Mouse (Mus musculus) heart, embryonic 15.5 days (tissue): ENCODE data around the gene Gpr39. TPM values are rescaled to one million over a fixed set of nuclear protein-coding genes. Genes with fewer than 3 reads are reported as not detected.

Experiments used
- ATAC-seq: fragments of 200-750 bp; cut with Nextera tagmentation; replicated peaks from 2 replicates; pipeline ENCODE4 v1.8.0; 2017; ENCODE audit warnings: low read depth, moderate TSS enrichment; ENCODE audit not compliant: insufficient number of reproducible peaks, insufficient read depth, low FRiP score
- H3K27ac ChIP-seq: fragments of 300-500 bp; sonication (generic); 2 replicates; pipeline ENCODE4 v1.5.1; 2015; ENCODE audit warnings: mild to moderate bottlenecking, inconsistent platforms
- H3K27me3 ChIP-seq: fragments of 300-500 bp; sonication (generic); 2 replicates; pipeline ENCODE4 v1.6.1; 2015; ENCODE audit warnings: inconsistent platforms
- H3K36me3 ChIP-seq: fragments of 300-500 bp; sonication (generic); 2 replicates; pipeline ENCODE4 v1.6.1; 2015; ENCODE audit warnings: mild to moderate bottlenecking, inconsistent platforms
- H3K4me1 ChIP-seq: fragments of 300-500 bp; sonication (generic); replicated peaks from 2 replicates; pipeline ENCODE4 v1.6.1; 2015; ENCODE audit warnings: inconsistent platforms
- H3K4me2 ChIP-seq: fragments of 300-500 bp; sonication (generic); 2 replicates; pipeline ENCODE4 v1.6.1; 2015; ENCODE audit warnings: inconsistent platforms, mild to moderate bottlenecking, moderate library complexity
- H3K4me3 ChIP-seq: fragments of 300-500 bp; sonication (generic); 2 replicates; pipeline ENCODE4 v1.5.1; 2015; ENCODE audit warnings: mild to moderate bottlenecking, inconsistent platforms
- H3K9ac ChIP-seq: fragments of 300-500 bp; sonication (generic); 2 replicates; pipeline ENCODE4 v1.6.1; 2015; ENCODE audit warnings: mild to moderate bottlenecking, inconsistent platforms
- H3K9me3 ChIP-seq: fragments of 300-500 bp; sonication (generic); replicated peaks from 2 replicates; pipeline ENCODE4 v1.6.1; 2016; ENCODE audit warnings: inconsistent platforms
- WGBS: fragments of 180-500 bp; shearing (Covaris S2); methylation state at CpG from one replicate; pipeline ENCODE4 v1.1.7; 2015; ENCODE audit warnings: mixed read lengths; 5-methylcytosine and 5-hydroxymethylcytosine counted together
- polyA plus RNA-seq: library from polyadenylated mRNA; unstranded; fragments of >200 nt; fragmentation: Nextera tagmentation; extraction: Ambion mirVana; gene quantifications from 2 replicates; pipeline ENCODE4 v1.2.1, GENCODE M21; 2015

The Gpr39 gene
- polyA plus RNA-seq, 1 experiment from 2014 or later = 0.69 TPM

DNA sequence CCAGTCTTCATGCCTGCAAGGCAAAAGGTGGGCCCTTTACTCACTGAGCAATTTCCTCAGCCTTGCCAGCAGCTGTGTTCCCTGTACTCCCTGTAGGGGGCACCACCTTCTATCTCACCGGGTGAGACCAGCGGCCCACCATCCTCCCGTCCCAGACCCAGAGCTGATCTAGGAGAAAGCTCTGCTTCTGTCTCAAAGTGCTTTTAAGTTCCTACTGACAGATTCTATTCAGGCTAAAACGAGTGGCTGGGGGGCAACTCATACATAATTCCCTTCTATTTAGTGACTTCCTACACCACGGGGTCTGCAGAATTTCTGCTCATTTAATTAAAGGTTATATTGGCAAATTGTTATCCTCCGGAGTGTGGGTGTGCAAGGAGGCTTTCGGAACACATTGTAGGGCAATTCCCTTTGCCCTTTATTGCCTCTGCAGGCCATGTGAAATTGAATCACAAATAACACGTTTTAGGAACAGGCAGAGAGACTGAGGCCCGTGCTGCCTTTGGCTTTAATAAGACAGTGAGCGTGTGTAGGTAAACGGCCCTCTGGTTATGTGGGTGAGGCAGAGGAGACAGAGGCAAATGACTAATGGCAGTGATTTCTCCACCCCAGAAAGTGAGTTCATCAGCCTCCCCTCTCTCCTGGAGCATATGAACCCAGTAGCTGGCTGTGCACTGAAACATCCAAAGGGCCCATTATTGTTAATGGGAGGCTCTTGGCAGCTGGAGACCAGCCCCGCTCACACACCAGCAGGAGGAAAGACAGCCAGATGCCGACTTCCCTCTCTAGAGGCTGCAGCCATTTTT, 53.1 kb downstream of the Gpr39 start:
- Histone ChIP-seq H3K4me3 (no peak overlapping the region), H3K27ac (no peak overlapping the region), H3K27me3 (no peaks in the 10 kb centered on the region), H3K4me2 (no peak overlapping the region), H3K4me1 (no peaks in the 10 kb centered on the region), H3K9me3 (no peaks in the 10 kb centered on the region), H3K9ac (no peak overlapping the region), H3K36me3 (no peaks in the 10 kb centered on the region)
- 64% methylated on average over 13 of the region's 13 CpGs for WGBS
- no peak for ATAC-seq

DNA sequence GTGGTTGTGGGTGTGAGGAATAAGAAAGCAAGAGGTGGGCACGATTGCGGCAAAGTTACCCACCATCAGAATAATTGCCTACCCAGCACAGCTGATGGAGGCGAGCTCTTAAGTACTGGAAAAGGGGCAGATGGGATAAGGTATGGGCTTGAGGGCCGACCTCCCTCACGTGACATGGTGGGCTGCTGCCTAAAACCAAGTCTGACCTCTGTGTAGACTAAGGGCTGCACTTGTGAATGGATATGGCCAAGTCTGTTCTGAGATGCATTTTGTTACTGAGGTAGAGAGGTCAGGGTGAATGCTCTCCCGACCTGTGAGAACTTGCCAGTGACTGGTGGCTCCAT, 53.7 kb downstream of the Gpr39 start:
- no peak overlapping the region for H3K9ac ChIP-seq
- no peaks in the 10 kb centered on the region for H3K4me1 ChIP-seq
- H3K36me3 ChIP-seq = no peaks in the 10 kb centered on the region
- no peak overlapping the region for H3K4me3 ChIP-seq
- H3K4me2 ChIP-seq = no peak overlapping the region
- 77% methylated on average over 6 of the region's 6 CpGs for WGBS
- H3K9me3 ChIP-seq = no peaks in the 10 kb centered on the region
- ATAC-seq = no peak
- no peak overlapping the region for H3K27ac ChIP-seq
- H3K27me3 ChIP-seq = no peaks in the 10 kb centered on the region

DNA sequence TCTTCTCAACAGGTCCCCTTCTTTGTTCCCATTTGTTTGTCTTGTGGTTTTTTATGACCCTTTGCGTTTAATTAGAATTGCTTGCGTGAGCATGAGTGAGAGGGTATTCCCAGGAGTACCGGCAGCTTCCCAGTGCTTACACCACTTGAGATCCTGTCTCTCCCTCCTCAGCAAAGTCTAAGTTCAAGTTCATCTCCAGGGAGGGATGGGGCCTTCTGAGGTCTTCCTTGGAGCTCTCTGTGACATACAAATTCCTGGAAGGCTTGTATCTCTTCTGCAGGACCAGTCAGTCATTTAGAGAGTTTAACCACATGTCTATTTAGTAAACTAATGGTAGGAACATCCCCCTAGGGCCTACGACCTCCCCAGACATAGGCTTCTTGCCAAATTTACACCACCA, 55.1 kb downstream of the Gpr39 start:
- Histone ChIP-seq H3K27ac (no peak overlapping the region), H3K36me3 (no peaks in the 10 kb centered on the region), H3K4me3 (no peak overlapping the region), H3K4me1 (no peaks in the 10 kb centered on the region), H3K9ac (no peak overlapping the region), H3K4me2 (no peak overlapping the region), H3K27me3 (no peaks in the 10 kb centered on the region), H3K9me3 (no peaks in the 10 kb centered on the region)
- no peak for ATAC-seq
- WGBS = 75% methylated on average over 4 of the region's 4 CpGs

DNA sequence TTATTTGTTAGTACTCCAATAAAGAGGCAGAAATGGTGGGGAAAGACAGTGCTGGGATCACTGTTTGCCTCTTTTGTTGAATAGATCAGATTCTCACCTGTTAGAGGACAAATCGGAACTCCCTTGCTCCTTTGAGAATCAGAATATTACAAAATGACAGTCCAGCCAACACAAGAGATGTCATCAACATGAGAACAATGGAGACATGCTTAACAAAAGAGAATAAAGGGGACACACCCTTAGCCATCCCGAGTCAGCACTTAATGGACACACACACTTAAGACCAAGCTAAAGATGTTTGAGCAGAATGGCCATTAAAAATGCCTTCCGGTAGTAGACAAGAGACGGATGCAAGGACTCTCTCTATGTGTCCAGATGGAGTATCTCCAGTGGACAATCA, 68.0 kb downstream of the Gpr39 start:
- H3K27me3 ChIP-seq = no peaks in the 10 kb centered on the region
- WGBS = 86% methylated on average over 4 of the region's 4 CpGs

DNA sequence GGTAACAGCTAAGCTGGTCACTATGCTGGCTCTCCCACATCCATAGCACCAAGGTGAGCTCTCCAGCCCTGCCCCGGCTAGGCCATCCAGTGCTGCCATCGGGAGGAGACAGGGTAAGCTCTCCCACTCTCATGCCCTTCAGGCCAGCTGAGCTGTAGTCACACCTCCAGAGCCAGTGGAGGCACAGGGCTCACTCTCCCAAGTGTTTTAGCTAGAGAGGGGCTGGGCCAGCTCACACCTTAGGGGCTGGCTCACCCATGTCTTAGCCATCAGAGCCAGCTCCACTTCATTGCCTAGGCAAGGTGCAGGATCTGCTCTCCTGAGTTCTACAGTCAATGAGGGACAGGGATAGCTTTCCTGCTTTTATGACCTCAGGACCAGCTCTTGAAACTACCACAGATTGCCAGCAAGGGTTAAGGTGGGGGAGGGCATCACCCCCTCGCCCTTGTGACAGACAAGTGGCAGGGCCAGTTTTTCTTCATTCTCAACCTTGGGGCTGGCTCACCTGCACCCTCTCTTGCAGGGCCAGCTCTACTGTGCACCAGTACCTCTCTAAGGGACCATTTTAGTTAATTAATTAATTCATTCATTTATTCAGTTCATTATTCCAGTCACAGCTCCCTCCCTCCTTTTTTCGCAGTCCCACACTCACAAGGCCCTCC, 78.7 kb downstream of the Gpr39 start:
- Histone ChIP-seq H3K9ac (no peak overlapping the region), H3K36me3 (no peaks in the 10 kb centered on the region), H3K27me3 (no peaks in the 10 kb centered on the region), H3K4me2 (no peak overlapping the region), H3K9me3 (no peaks in the 10 kb centered on the region), H3K4me3 (no peak overlapping the region), H3K4me1 (no peaks in the 10 kb centered on the region; the same call in 1 of the 2 replicates), H3K27ac (no peak overlapping the region)
- 87% methylated on average over 4 of the region's 4 CpGs for WGBS
- no peak for ATAC-seq

More for the DNA sequence above, 68.0 kb downstream of the Gpr39 start:
- no peak for ATAC-seq
- Histone ChIP-seq H3K9me3 (no peaks in the 10 kb centered on the region), H3K4me3 (no peak overlapping the region), H3K36me3 (no peaks in the 10 kb centered on the region), H3K4me1 (no peaks in the 10 kb centered on the region), H3K27ac (no peak overlapping the region), H3K4me2 (no peak overlapping the region), H3K9ac (no peak overlapping the region)

DNA sequence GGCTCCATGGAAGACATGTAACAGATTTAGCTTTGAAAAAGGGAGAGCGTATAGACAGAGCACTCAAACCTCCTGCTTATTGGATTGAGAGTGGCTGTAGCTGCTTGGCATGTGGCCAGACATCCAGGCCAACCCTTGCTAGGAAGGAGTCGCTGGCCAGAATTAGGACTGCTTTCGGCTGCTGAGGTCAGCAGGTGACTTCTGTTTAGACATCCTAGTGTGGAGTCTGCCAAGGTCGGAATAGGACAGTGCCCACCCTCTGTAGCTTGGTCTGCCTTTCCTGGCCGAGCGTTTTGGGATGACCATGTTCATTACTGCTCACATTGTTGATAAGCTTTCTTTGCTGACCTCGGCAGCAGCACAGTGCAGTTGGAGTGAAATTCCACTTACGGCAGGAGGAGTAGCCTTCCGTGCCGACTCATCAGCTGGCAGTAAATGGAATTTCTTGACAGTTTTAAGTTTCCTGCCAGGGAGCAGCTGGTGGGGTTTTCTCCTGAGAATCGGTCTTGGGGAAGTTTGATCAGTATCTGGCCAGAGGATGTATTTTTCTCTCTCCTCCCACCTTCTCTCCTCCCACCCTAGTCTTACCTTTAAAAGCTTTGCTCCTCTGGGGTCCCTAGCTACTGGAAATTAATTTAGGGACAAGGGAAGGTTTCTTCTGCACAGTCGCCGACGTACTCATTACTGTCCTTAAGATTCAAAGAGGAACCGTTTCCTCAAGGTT, 83.3 kb downstream of the Gpr39 start:
- Histone ChIP-seq H3K27ac (no peak overlapping the region), H3K4me2 (peak overlapping the region; percentile 48), H3K4me3 (no peak overlapping the region), H3K36me3 (no peaks in the 10 kb centered on the region), H3K9me3 (no peaks in the 10 kb centered on the region), H3K4me1 (no peaks in the 10 kb centered on the region; the same call in 1 of the 2 replicates), H3K9ac (no peak overlapping the region), H3K27me3 (no peaks in the 10 kb centered on the region)
- WGBS = 35% methylated on average over 15 of the region's 15 CpGs
- ATAC-seq = peak; percentile 72

DNA sequence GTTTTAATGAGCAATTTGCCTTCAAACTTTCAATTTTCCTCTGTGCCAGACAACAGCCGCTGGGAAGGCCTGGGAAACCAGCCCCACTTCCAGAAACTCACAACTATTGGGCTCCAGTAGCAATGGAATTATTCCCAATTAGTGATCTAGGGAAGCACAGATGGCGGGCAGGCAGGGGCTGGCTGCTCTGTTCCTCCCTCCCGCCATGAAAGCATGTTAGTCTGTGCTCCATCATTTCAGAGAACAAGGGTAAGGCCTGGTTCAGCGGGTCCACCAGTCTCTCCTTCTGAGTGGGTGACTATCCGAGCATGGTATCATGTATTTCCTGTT, 83.9 kb downstream of the Gpr39 start:
- Histone ChIP-seq H3K4me1 (no peaks in the 10 kb centered on the region; the same call in 1 of the 2 replicates), H3K27me3 (no peaks in the 10 kb centered on the region), H3K9me3 (no peaks in the 10 kb centered on the region), H3K4me2 (no peak overlapping the region), H3K4me3 (no peak overlapping the region), H3K27ac (no peak overlapping the region), H3K36me3 (no peaks in the 10 kb centered on the region), H3K9ac (no peak overlapping the region)
- no peak for ATAC-seq
- WGBS = 74% methylated on average over 5 of the region's 5 CpGs

DNA sequence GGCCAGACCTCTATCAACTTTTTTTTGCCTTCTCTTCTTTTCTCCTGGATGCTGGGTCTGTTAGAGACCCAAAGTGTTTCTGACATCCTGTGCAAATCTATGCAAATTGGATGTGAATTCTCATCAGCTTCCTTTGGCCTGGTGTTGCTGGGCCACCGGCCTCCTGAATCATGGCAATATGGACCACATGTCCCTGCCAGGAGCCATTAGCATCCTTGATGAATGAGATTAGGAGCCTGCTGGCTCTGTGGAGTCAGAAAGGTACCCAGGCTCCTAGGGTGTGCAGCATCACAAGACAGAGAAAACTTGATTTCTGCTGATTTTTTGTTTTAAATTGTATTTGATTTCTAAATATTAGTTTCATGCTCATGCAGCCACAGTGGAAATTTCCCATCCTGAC, 85.3 kb downstream of the Gpr39 start:
- no peak for ATAC-seq
- 76% methylated on average over 1 of the region's 1 CpGs for WGBS
- no peaks in the 10 kb centered on the region for H3K9me3 ChIP-seq
- no peaks in the 10 kb centered on the region for H3K36me3 ChIP-seq
- no peak overlapping the region for H3K4me2 ChIP-seq
- no peak overlapping the region for H3K27ac ChIP-seq
- H3K27me3 ChIP-seq = no peaks in the 10 kb centered on the region
- no peak overlapping the region for H3K9ac ChIP-seq
- no peak overlapping the region for H3K4me3 ChIP-seq
- no peaks in the 10 kb centered on the region; the same call in 1 of the 2 replicates for H3K4me1 ChIP-seq

DNA sequence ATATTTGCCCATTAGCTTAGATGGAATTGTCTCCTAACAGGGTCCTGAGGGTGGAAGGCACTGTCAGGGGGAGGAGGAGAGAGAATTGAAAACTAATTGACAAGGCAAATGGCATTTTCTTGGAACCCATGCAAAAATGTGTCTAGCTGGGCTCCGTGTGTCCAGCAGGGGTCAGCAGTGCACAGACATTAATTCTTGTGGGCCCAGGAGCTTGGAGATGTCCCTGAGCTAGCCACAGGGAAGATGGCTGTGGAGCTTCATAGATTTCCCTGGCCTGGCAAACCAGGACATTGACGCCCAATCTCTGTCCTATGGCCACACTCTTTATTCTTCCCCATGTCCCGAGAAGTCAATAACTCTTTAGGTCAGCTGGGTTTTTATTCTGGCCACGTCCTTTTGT, 113.0 kb downstream of the Gpr39 start:
- Histone ChIP-seq H3K4me2 (no peak overlapping the region), H3K4me1 (no peaks in the 10 kb centered on the region), H3K27me3 (no peaks in the 10 kb centered on the region), H3K4me3 (no peak overlapping the region), H3K9me3 (no peaks in the 10 kb centered on the region), H3K36me3 (no peaks in the 10 kb centered on the region), H3K9ac (no peak overlapping the region), H3K27ac (no peak overlapping the region)
- WGBS = 26% methylated on average over 4 of the region's 4 CpGs
- ATAC-seq = no peak

DNA sequence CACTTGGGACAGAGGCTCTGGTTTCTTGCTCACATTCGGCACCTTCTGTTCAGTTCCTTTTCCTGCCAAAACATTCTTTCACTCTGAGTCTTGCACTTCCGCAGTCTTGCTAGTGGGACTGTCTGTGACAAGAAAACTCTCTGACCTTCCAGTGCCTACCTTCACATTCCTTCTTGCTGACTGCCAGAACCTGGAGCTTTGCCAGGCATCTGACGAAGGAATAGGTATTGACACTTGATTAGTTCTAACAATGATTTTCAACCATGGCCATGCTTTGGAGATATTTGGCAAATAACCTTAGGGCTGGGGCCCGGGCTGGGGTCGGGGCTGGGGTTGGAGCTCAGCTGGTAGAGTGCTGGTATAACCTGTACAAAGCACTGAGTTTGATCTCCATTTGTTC, 123.7 kb downstream of the Gpr39 start:
- Histone ChIP-seq H3K9ac (no peak overlapping the region), H3K9me3 (no peaks in the 10 kb centered on the region), H3K4me2 (no peak overlapping the region), H3K36me3 (no peaks in the 10 kb centered on the region), H3K27me3 (no peaks in the 10 kb centered on the region), H3K4me3 (no peak overlapping the region), H3K4me1 (no peaks in the 10 kb centered on the region), H3K27ac (no peak overlapping the region)
- no peak for ATAC-seq
- 78% methylated on average over 5 of the region's 5 CpGs for WGBS

DNA sequence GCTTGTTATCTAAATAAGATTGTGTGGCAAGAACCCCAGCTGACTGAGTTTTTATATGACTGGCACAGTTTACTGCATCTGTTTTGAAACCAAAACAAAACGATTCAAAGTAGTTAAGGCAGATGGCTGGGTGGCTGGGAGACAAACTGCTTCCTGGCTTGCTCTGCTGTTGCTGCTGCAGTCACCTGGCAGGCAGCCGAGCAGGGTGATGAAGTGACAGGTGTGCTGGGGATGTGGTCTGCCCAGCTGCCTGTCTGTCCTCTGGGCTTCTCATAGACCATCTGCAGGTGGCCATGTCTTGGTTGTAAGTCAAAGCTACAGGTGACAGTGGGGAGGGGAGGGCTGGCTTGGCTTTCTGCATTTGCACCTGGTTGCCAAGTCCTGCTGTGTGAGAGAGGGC, 131.6 kb downstream of the Gpr39 start:
- ATAC-seq = no peak
- no peak overlapping the region for H3K4me2 ChIP-seq
- no peaks in the 10 kb centered on the region for H3K27me3 ChIP-seq
- H3K9ac ChIP-seq = no peak overlapping the region
- H3K4me3 ChIP-seq = no peak overlapping the region
- H3K4me1 ChIP-seq = no peaks in the 10 kb centered on the region
- no peaks in the 10 kb centered on the region for H3K36me3 ChIP-seq
- WGBS = 59% methylated on average over 2 of the region's 2 CpGs
- no peak overlapping the region for H3K27ac ChIP-seq
- H3K9me3 ChIP-seq = no peaks in the 10 kb centered on the region
